ENCODE assay signal across 21 mouse cellular contexts in the genomic region with DNA sequence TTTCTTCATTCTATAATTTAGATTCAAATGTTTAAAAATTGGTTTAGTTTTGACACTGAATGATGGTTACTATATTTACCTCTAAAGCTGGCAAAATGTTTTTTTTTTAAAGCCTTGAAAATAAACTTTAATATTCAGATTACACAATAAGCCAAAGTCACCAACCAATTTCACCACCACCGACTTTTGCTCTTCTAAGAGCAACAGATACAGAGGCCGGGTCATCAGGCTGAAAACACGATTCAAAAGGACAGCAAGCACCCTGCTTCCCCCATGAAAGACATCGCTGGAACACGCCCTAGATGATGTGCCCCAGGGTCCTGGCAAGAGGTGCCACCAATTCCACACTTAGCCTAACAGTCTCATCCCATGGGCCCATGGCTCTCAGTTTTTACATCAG.
A peak's percentile ranks its signal among the peaks of the same experiment; 100 is the strongest.
DNase-seq lines count a peak whose midpoint lies in the region; ATAC-seq and TF ChIP-seq lines count a peak whose summit lies in the region.
"Had no signal": no experiment of that assay in that cellular context is flagged by ENCODE, and none has a peak within 500 bp of the region (broad histone marks: within the 10 kb centered on the region; RNA-seq: fewer than 3 reads in every experiment).

No protein-coding gene starts in this region.

- no peak for DNase-seq in embryonic facial prominence, embryonic 10.5 days (ENCODE audit: low spot score)
- peak; percentile 91 for DNase-seq in liver, adult 2 months (ENCODE audit: extremely low read depth, low read depth, low spot score)
- DNase-seq in liver (no peak), CH12.LX (ENCODE audit: extremely low read depth) (no peak)
- DNase-seq in spleen, postnatal 36 days (ENCODE audit: low spot score in 2 of 2), result no peak
- DNase-seq: cerebellum, adult 18-20 months; cerebellum, adult 9-11 months; cerebellum, postnatal 36 days; gastrocnemius, postnatal 10 days; heart, adult 18-20 months; heart, postnatal 4 days had no signal

- no peak for TF ChIP-seq CTCF in liver, adult 2 months (IDR thresholded peaks at IDR 0.05; ENCODE audit: low read depth, low read length)
- TF ChIP-seq CTCF in CH12.LX (conservative IDR thresholded peaks at IDR 0.05 in 1 of 2, IDR thresholded peaks at IDR 0.05 in 1 of 2; ENCODE audit: low read depth in 2 of 2, low read length in 2 of 2), result no peak

- H3K79me2 ChIP-seq in liver, adult 2 months (ENCODE audit: control insufficient read depth, insufficient read depth, low read length), result no peaks in the 10 kb centered on the region
- H3K79me2 ChIP-seq in CH12.LX (replicated peaks; ENCODE audit: control insufficient read depth, extremely low read depth, insufficient read depth, poor library complexity, severe bottlenecking), result no peaks in the 10 kb centered on the region

- H3K36me3 ChIP-seq in embryonic facial prominence, embryonic 15.5 days, result no peaks in the 10 kb centered on the region
- H3K36me3 ChIP-seq in embryonic facial prominence, embryonic 10.5 days (replicated peaks), result no peaks in the 10 kb centered on the region
- no peaks in the 10 kb centered on the region for H3K36me3 ChIP-seq in liver, adult 2 months (ENCODE audit: control insufficient read depth, insufficient read depth, low read length)
- H3K36me3 ChIP-seq in CH12.LX (replicated peaks in 1 of 2; ENCODE audit: control insufficient read depth in 1 of 2, insufficient read depth in 1 of 2, low read length in 1 of 2), result no peaks in the 10 kb centered on the region
- H3K36me3 ChIP-seq: forebrain, embryonic 10.5 days; heart, embryonic 12.5 days; hindbrain, embryonic 12.5 days had no signal

- no peak for ATAC-seq in embryonic facial prominence, embryonic 15.5 days (ENCODE audit: insufficient number of reproducible peaks, low FRiP score, low TSS enrichment, low read depth)
- ATAC-seq: forebrain, embryonic 14.5 days; hindbrain, embryonic 16.5 days; inflammation-experienced regulatory T-cells, adult 6 months; intestine, postnatal 0 days had no signal

- TF ChIP-seq EP300 in CH12.LX (IDR thresholded peaks at IDR 0.05; ENCODE audit: low read length), result no peak

- TF ChIP-seq RAD21 in CH12.LX (IDR thresholded peaks at IDR 0.05; ENCODE audit: low read depth, low read length), result no peak

- H3K9me3 ChIP-seq in embryonic facial prominence, embryonic 15.5 days (replicated peaks), result no peaks in the 10 kb centered on the region
- no peaks in the 10 kb centered on the region for H3K9me3 ChIP-seq in embryonic facial prominence, embryonic 10.5 days
- H3K9me3 ChIP-seq in CH12.LX (replicated peaks; ENCODE audit: low read length), result peaks cover 2% of the 10 kb centered on the region
- H3K9me3 ChIP-seq: forebrain, embryonic 10.5 days; heart, embryonic 12.5 days; hindbrain, embryonic 12.5 days had no signal

- dilution Hi-C loops in CH12.LX (cut with MboI; ENCODE audit: extremely low pct_ligation_motif_present, extremely low pct_unique_long_range_greater_than_20kb, low sequenced_read_pairs), result no loop called here

- H3K27me3 ChIP-seq in embryonic facial prominence, embryonic 15.5 days, result no peaks in the 10 kb centered on the region
- H3K27me3 ChIP-seq in embryonic facial prominence, embryonic 10.5 days (replicated peaks; ENCODE audit: low read depth, poor library complexity, severe bottlenecking), result no peaks in the 10 kb centered on the region
- H3K27me3 ChIP-seq in liver, adult 2 months (ENCODE audit: control insufficient read depth, insufficient read depth, low read length), result no peaks in the 10 kb centered on the region
- no peaks in the 10 kb centered on the region for H3K27me3 ChIP-seq in CH12.LX (replicated peaks)
- H3K27me3 ChIP-seq: heart, embryonic 12.5 days; hindbrain, embryonic 12.5 days had no signal

- H3K27ac ChIP-seq in embryonic facial prominence, embryonic 15.5 days (replicated peaks), result 0 out of 2 replicates have a peak overlapping the region, but pooled peaks have one; percentile 17
- no peak overlapping the region for H3K27ac ChIP-seq in embryonic facial prominence, embryonic 10.5 days (replicated peaks)
- H3K27ac ChIP-seq in liver, adult 2 months (replicated peaks; ENCODE audit: insufficient read depth, low read depth, low read length), result peak overlapping the region; percentile 98
- H3K27ac ChIP-seq in CH12.LX (ENCODE audit: insufficient read depth, low read depth), result no peak overlapping the region
- H3K27ac ChIP-seq in brown adipose tissue, adult 24 weeks (replicated peaks; ENCODE audit: low read depth, low read length), result peak overlapping the region; percentile 89
- H3K27ac ChIP-seq: forebrain, embryonic 10.5 days; hindbrain, embryonic 12.5 days had no signal

- in situ Hi-C loops in CH12.LX (cut with MboI; ENCODE audit: low pct_ligation_motif_present, low pct_unique_long_range_greater_than_20kb, low sequenced_read_pairs), result no loop called here

- H3K9ac ChIP-seq in embryonic facial prominence, embryonic 15.5 days, result no peak overlapping the region
- H3K9ac ChIP-seq in liver, adult 2 months (ENCODE audit: low read depth, low read length), result peak overlapping the region; percentile 50; the same call in 1 of the 2 replicates
- H3K9ac ChIP-seq in CH12.LX (ENCODE audit: insufficient read depth, low read depth), result no peak overlapping the region
- H3K9ac ChIP-seq: heart, embryonic 12.5 days; hindbrain, embryonic 12.5 days had no signal

- WGBS in embryonic facial prominence, embryonic 15.5 days, result 76% methylated on average over 5 of the region's 5 CpGs
- WGBS in embryonic facial prominence, embryonic 10.5 days, result 83% methylated on average over 5 of the region's 5 CpGs
- WGBS in liver, adult 2 months, result 21% methylated on average over 5 of the region's 5 CpGs

- peaks cover 44% of the 10 kb centered on the region for H3K4me1 ChIP-seq in embryonic facial prominence, embryonic 15.5 days
- H3K4me1 ChIP-seq in embryonic facial prominence, embryonic 10.5 days, result peaks cover 15% of the 10 kb centered on the region
- H3K4me1 ChIP-seq in liver, adult 2 months (ENCODE audit: control insufficient read depth, insufficient read depth, low read length), result peaks cover 37% of the 10 kb centered on the region
- H3K4me1 ChIP-seq in CH12.LX (ENCODE audit: control insufficient read depth in 1 of 2, insufficient read depth in 2 of 2), result peaks cover 5 to 10% of the 10 kb centered on the region in 2 experiments; a peak in 3 of 4 replicates
- peaks cover 33% of the 10 kb centered on the region for H3K4me1 ChIP-seq in brown adipose tissue, adult 24 weeks (ENCODE audit: control insufficient read depth, insufficient read depth, insufficient read length, low read length)

- TF ChIP-seq POLR2A in liver, adult 2 months (IDR thresholded peaks at IDR 0.05; ENCODE audit: extremely low read depth, insufficient read depth, low read length), result no peak
- TF ChIP-seq POLR2A in CH12.LX (IDR thresholded peaks at IDR 0.05; ENCODE audit: low read depth, low read length), result no peak

- H3K4me2 ChIP-seq in embryonic facial prominence, embryonic 15.5 days (replicated peaks), result no peak overlapping the region
- H3K4me2 ChIP-seq in CH12.LX (ENCODE audit: insufficient read depth, low read depth, poor library complexity, severe bottlenecking), result peak overlapping the region; percentile 79
- H3K4me2 ChIP-seq: heart, embryonic 12.5 days; hindbrain, embryonic 12.5 days had no signal

- H3K4me3 ChIP-seq in embryonic facial prominence, embryonic 15.5 days (replicated peaks), result no peak overlapping the region
- H3K4me3 ChIP-seq in embryonic facial prominence, embryonic 10.5 days, result no peak overlapping the region
- no peak overlapping the region for H3K4me3 ChIP-seq in liver, adult 2 months (ENCODE audit: insufficient read depth, low read depth, low read length)
- H3K4me3 ChIP-seq in CH12.LX (replicated peaks in 1 of 3; ENCODE audit: low read depth in 2 of 3, low read length in 2 of 3, poor library complexity in 1 of 3), result no peak overlapping the region
- H3K4me3 ChIP-seq in brown adipose tissue, adult 24 weeks (ENCODE audit: insufficient read depth, low read depth, low read length), result no peak overlapping the region
- H3K4me3 ChIP-seq: erythroblast, embryonic 14.5 days; forebrain, embryonic 10.5 days; heart, embryonic 12.5 days; hindbrain, embryonic 12.5 days had no signal

TF ChIP-seq in CH12.LX, 34 proteins besides CTCF, POLR2A, EP300 and RAD21:
- TF ChIP-seq ZC3H11A (IDR thresholded peaks at IDR 0.05; ENCODE audit: low read depth, low read length), result no peak
- TF ChIP-seq TBP (conservative IDR thresholded peaks at IDR 0.05; ENCODE audit: low read depth, low read length), result no peak
- no peak for TF ChIP-seq BHLHE40 (IDR thresholded peaks at IDR 0.05; ENCODE audit: low read depth, low read length)
- TF ChIP-seq E2F4 (IDR thresholded peaks at IDR 0.05; ENCODE audit: insufficient replicate concordance, low read depth, low read length), result no peak

Comparison
In these comparisons a context has a peak if more than half of its experiments do, and no peak if none do; other contexts are left out.
1. H3K27ac ChIP-seq: peak in embryonic facial prominence, embryonic 15.5 days (single experiment), liver, adult 2 months (single experiment) and brown adipose tissue, adult 24 weeks (single experiment); none in embryonic facial prominence, embryonic 10.5 days (single experiment) and CH12.LX (single experiment).